Mouse (Mus musculus) ovary, adult 18-20 months (tissue): ENCODE data around the gene Pex6.
"Not testable (repeated sequence)": the region's sequence is repeated elsewhere in the genome, so short reads cannot be mapped to it uniquely, and the experiment has no call there.

ENCODE experiments used
- DNase-seq: peaks from one replicate; pipeline ENCODE4 v3.0.0; 2022; ENCODE audit warnings: low spot score, mixed read lengths

Pex6 gene

GRCm38 (mm10) chr17:46735287-46735686 is 24.0 kb downstream of the Pex6 start:
- no peak for DNase-seq

- no peak for DNase-seq
Observed at GRCm38 (mm10) chr17:46736160-46736559, 24.9 kb downstream of the Pex6 start.

DNA sequence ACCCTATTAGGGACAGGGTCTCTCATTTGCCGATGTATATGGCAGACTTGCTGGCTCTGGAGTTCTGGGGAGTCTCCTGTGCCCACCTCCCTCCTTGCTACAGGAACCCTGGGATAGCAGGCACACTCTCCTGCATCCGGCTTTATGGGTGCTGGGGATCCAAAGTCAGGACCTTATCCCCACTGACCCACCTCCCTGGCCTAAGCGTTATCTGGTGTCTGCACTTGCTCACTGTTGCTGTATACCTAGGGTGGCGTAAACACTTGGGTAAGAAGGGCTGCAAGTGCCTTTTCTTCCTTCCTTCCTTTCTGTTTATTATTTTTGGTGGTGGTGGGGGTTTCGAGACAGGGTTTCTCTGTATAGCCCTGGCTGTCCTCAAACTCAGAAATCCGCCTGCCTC is 30.0 kb downstream of the Pex6 start:
- DNase-seq: no peak

- no peak for DNase-seq
Observed at GRCm38 (mm10) chr17:46742986-46743385, 31.7 kb downstream of the Pex6 start.

DNA sequence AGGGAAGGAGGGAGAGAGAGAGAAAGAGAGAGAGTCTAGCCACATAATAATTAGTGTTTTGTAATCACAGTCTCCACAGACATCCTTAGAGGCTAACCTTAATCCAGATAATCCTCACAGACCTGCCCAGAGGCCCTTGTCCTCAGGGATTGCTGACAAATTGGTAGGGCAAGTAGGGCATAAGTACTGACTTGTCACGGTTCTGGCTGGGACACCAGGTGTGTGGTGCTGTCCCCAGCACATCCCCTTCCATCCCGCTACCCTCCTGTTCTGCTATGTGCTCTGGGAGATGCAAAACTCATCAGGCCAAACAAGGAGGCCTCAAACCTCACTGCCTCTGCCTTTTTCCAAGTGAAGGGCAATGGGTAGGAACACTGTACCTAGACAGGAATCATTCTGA is 34.2 kb downstream of the Pex6 start:
- DNase-seq: no peak

DNA sequence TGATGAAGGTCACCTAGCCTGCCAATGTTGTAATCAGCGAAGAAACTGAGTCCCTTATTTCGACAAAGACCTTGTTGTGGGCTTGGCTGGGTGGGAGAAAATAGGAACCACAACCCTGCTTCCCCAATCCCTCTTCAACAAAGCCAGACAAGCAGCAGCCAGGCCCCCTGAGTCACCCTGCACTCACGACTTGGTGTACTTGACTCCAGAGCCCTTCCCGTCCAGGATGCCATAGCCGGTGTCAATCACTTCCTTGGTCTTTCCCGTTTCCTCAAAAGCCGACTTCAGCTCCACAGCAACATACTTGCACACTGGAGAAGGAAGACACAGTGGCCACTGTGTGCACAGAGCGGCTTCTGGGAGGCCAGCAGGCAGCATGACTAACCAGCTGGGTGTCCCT is 36.0 kb downstream of the Pex6 start:
- DNase-seq: no peak

GRCm38 (mm10) chr17:46747806-46748205 is 36.5 kb downstream of the Pex6 start:
- no peak for DNase-seq

GRCm38 (mm10) chr17:46749282-46749681 is 38.0 kb downstream of the Pex6 start:
- no peak for DNase-seq

DNA sequence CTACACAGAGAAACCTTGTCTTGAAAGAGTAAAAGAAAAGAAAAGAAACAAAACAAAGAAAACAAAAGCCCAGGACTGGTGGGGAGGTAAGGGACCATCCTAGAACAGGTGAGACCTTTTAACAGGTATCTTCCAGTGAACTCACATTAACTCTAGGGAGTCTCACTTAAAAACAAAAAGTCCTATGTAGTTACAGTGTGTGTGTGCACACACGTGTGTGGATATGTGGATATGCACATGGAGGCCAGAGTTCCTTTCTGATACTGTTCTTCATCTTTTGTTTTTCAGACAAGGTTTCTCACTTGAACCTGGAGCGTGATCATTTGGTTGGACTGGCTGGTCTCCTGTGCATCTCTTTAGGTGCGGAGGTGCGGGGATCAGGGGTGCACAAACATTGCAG is 39.3 kb downstream of the Pex6 start:
- no peak for DNase-seq

- DNase-seq: peak; percentile 42
Observed at GRCm38 (mm10) chr17:46751056-46751793, 40.0 kb downstream of the Pex6 start.

GRCm38 (mm10) chr17:46751794-46752556 is 40.7 kb downstream of the Pex6 start, which contains the start of gene Cnpy3:
Cnpy3 (minus strand) TSS chr17:46752214.
- peak; percentile 97 for DNase-seq

DNA sequence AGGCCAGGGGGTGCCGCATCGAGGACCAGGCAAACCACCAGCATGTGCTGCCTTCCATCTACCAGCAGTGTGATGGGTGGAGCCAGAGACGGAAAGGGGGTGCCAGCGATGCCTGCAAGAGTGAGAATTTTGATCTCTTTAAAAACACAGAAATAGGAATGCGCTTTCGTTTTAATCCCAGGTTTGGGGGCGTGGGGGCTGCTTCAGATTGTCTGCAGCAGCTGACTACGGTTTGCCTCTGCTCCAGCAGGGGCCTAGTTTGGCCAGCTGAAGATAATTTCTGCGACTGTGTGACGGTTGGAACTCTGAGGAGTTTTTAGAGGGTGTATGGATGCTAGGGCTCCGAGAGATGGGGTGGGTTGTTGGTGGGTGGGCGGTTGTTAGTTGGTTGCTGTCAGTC is 47.5 kb downstream of the Pex6 start:
- no peak for DNase-seq

- no peak for DNase-seq
Observed at GRCm38 (mm10) chr17:46763544-46763943, 52.3 kb downstream of the Pex6 start, which contains the start of gene Ptcra. Ptcra (minus strand) TSS chr17:46763712.

- DNase-seq: not testable (repeated sequence)
Observed at GRCm38 (mm10) chr17:46764916-46765315, 53.7 kb downstream of the Pex6 start.

GRCm38 (mm10) chr17:46767868-46768267 is 56.6 kb downstream of the Pex6 start:
- no peak for DNase-seq

DNA sequence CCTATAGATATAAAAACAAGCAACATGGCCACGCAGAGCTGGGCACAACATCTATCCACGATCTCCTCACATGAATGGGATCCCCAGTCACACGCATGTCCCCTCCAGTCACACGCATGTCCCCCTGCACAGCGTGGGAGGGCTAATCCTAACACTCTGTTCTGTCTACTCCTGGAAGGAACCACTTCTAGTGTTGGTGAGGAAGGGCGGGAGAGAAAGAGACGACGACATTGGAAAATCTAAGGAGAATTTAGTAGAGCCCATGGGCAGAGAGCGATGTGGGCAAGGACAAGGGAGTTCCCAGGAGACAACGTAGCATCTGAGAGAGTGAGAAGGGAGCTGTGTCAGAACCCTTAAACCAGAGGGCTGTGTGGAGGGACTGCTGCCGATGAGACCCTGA is 59.3 kb downstream of the Pex6 start:
- no peak for DNase-seq

DNA sequence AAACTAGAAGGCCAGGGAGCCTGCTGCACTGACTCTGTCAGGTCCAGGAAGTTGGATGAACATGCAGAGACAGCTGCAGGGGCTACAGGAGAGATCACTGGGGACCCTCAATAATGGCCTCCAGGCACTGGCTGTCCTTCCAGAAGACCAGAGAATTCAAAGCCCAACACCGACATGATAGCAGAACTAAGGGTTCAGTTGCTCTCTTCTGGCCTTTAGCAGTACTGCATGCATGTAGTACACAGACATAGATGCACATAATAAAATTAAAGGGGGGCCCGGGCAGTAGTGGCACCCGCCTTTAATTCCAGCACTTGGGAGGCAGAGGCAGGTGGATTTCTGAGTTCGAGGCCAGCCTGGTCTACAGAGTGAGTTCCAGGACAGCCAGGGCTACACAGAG is 59.8 kb downstream of the Pex6 start:
- DNase-seq: no peak

- no peak for DNase-seq
Observed at GRCm38 (mm10) chr17:46771616-46772015, 60.4 kb downstream of the Pex6 start.

DNA sequence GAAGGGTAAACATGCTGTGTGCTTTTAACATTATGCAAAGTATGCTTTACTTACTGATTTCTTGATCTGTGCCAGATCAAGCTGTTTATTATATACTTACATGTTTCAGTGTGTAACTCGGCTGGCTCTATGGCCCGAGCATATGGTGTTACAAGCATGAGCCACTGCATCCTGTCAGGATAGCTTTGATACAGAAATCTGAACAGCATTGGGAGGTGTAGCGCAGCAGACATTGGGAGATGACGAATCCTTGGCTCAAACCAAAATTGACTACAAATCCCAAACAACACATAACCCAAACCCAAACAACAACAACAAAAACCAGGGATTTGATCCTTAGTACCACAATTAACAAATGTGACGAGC is 60.8 kb downstream of the Pex6 start:
- DNase-seq: no peak

- DNase-seq: peak; percentile 77
Observed at GRCm38 (mm10) chr17:46772404-46773277, 61.4 kb downstream of the Pex6 start, which contains the start of gene 2310039H08Rik. 2310039H08Rik (plus strand) TSS chr17:46772635.

DNA sequence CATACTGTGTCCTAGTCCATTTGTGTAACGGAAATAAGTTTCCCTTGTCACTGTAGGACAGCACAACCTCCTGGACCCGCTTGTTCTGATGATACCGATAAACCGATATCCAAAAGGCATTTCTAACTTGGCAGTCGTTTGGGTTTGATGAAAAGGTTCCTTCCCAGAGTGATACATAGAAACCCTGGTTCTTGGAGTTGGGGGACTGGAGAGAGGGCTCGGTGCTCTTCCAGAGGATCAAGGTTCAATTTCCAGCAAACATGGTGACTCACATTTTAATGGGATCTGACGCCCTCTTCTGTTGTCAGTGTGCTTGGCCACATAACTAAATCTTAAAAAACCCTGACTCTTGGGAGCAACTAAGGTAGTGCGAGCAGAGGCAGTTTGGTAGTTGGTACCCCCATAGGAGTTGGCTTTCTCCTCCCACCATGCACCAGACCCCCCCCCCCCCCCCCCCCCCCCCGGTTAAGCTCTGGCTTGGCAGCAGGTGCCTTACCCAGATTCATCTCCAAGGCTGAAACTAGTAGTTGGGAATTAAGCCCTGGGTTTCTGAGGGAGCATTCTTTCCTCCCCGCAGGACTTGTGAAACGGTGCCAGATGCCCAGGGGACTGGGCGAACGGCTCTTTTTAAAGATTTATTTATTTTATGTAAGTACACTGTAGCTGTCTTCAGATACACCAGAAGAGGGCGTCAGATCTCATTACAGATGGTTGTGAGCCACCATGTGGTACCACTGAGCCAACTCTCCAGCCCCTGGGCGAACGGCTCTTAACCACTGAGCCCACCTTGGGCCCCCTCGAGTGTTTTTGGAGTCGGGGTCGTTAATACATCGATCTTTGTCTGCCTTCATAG is 62.2 kb downstream of the Pex6 start:
- DNase-seq: no peak

- no peak for DNase-seq
Observed at GRCm38 (mm10) chr17:46774131-46774472, 62.8 kb downstream of the Pex6 start.
